9 mouse cellular contexts compared by ENCODE assay signal in the genomic region with DNA sequence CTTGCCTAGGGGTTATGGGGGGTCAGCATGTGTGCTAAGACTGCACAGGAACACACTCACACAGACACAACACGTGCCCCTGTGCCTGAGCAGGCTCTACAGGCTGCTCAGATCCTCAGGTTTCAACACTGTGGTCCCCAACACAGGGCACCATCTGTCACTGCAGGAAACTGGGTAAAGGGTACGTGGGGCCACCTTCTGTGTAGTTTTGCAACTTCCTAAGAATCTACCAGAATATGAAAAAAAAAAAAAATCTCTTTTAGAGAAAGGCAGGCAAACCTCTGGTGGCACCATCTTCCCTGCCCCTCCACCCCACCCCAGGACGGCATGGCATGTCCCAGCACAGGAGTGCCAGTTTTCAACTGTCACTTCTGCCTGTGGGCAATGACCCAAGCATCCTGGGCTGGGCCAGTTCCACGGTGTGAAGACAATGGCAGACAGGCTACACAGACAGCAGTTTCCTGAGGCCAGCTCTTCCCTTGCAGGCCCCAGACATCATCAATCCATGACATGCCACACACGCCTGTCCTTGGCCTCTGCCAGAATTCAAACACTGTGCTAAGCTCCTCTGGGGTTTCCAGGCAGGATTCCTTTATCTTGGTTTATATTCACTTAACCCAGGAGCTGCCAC. TPM values are rescaled to one million over a fixed set of nuclear protein-coding genes. Genes with fewer than 3 reads are reported as not detected.
A peak's percentile ranks its signal among the peaks of the same experiment; 100 is the strongest.
DNase-seq lines count a peak whose midpoint lies in the region; ATAC-seq lines count a peak whose summit lies in the region.
"Had no signal": no experiment of that assay in that cellular context is flagged by ENCODE, and none has a peak within 500 bp of the region (broad histone marks: within the 10 kb centered on the region; RNA-seq: fewer than 3 reads in every experiment).

No protein-coding gene starts in this region.

- H3K27me3 ChIP-seq in forebrain, embryonic 12.5 days = no peaks in the 10 kb centered on the region
- H3K27me3 ChIP-seq in forebrain, embryonic 16.5 days (replicated peaks; ENCODE audit: control insufficient read depth, insufficient read depth, low read length) = no peaks in the 10 kb centered on the region
- H3K27me3 ChIP-seq in hindbrain, embryonic 14.5 days (ENCODE audit: control insufficient read depth, insufficient read depth, low read length) = no peaks in the 10 kb centered on the region
- H3K27me3 ChIP-seq in stomach, embryonic 16.5 days (ENCODE audit: control insufficient read depth, insufficient read depth, low read length) = no peaks in the 10 kb centered on the region

- H3K4me1 ChIP-seq in forebrain, embryonic 12.5 days = peaks cover 21% of the 10 kb centered on the region
- H3K4me1 ChIP-seq in forebrain, embryonic 16.5 days (replicated peaks; ENCODE audit: control insufficient read depth, insufficient read depth, low read length) = peaks cover 10% of the 10 kb centered on the region
- peaks cover 21% of the 10 kb centered on the region; the same call in 1 of the 2 replicates for H3K4me1 ChIP-seq in hindbrain, embryonic 14.5 days (replicated peaks; ENCODE audit: control insufficient read depth, insufficient read depth, low read length)
- peaks cover 12% of the 10 kb centered on the region for H3K4me1 ChIP-seq in stomach, embryonic 16.5 days (ENCODE audit: control insufficient read depth, insufficient read depth, low read length)

- ATAC-seq in forebrain, embryonic 12.5 days (ENCODE audit: low FRiP score) = no peak
- ATAC-seq in forebrain, embryonic 16.5 days = no peak
- peak; percentile 37; the same call in 1 of the 2 replicates for ATAC-seq in hindbrain, embryonic 14.5 days (ENCODE audit: low FRiP score)
- ATAC-seq in stomach, embryonic 16.5 days (ENCODE audit: insufficient read depth, low FRiP score) = no peak

- H3K4me3 ChIP-seq in forebrain, embryonic 12.5 days (replicated peaks) = no peak overlapping the region
- H3K4me3 ChIP-seq in forebrain, embryonic 16.5 days (replicated peaks; ENCODE audit: low read length) = no peak overlapping the region
- no peak overlapping the region for H3K4me3 ChIP-seq in hindbrain, embryonic 14.5 days (replicated peaks; ENCODE audit: low read length)
- H3K4me3 ChIP-seq in stomach, embryonic 16.5 days (replicated peaks; ENCODE audit: low read length) = no peak overlapping the region
- H3K4me3 ChIP-seq: myocyte had no signal

- peak; percentile 48 to 51 for DNase-seq in cerebellum, adult 18-20 months
- no peak for DNase-seq in hindbrain, embryonic 14.5 days (ENCODE audit: low spot score)
- peak; percentile 84 for DNase-seq in lung, postnatal 10 days
- DNase-seq in embryo, embryonic 11 days = no peak
- no peak for DNase-seq in retina, postnatal 1 day

- 0 out of 2 replicates have a peak overlapping the region, but pooled peaks have one; percentile 31 for H3K9ac ChIP-seq in forebrain, embryonic 12.5 days
- H3K9ac ChIP-seq in forebrain, embryonic 16.5 days (replicated peaks; ENCODE audit: low read depth, low read length) = no peak overlapping the region
- H3K9ac ChIP-seq in hindbrain, embryonic 14.5 days = 0 out of 2 replicates have a peak overlapping the region, but pooled peaks have one; percentile 20
- H3K9ac ChIP-seq in stomach, embryonic 16.5 days (ENCODE audit: low read length) = peak overlapping the region; percentile 31; the same call in 1 of the 2 replicates

- peak overlapping the region; percentile 27; the same call in 1 of the 2 replicates for H3K27ac ChIP-seq in forebrain, embryonic 12.5 days
- H3K27ac ChIP-seq in forebrain, embryonic 16.5 days (ENCODE audit: low read length) = no peak overlapping the region
- H3K27ac ChIP-seq in hindbrain, embryonic 14.5 days = peak overlapping the region; percentile 49; the same call in 1 of the 2 replicates
- H3K27ac ChIP-seq in stomach, embryonic 16.5 days (ENCODE audit: low read length) = no peak overlapping the region

- WGBS in forebrain, embryonic 12.5 days = 61% methylated on average over 5 of the region's 5 CpGs
- 53% methylated on average over 5 of the region's 5 CpGs for WGBS in forebrain, embryonic 16.5 days
- WGBS in hindbrain, embryonic 14.5 days = 32% methylated on average over 5 of the region's 5 CpGs
- 43% methylated on average over 5 of the region's 5 CpGs for WGBS in stomach, embryonic 16.5 days

- peaks cover 8% of the 10 kb centered on the region for H3K36me3 ChIP-seq in forebrain, embryonic 12.5 days (replicated peaks)
- H3K36me3 ChIP-seq in forebrain, embryonic 16.5 days (ENCODE audit: control insufficient read depth, insufficient read depth) = no peaks in the 10 kb centered on the region
- H3K36me3 ChIP-seq in hindbrain, embryonic 14.5 days (replicated peaks; ENCODE audit: control insufficient read depth, insufficient read depth) = peaks cover 8% of the 10 kb centered on the region; the same call in 1 of the 2 replicates
- H3K36me3 ChIP-seq in stomach, embryonic 16.5 days (ENCODE audit: control insufficient read depth, insufficient read depth, low read length) = no peaks in the 10 kb centered on the region

- no peaks in the 10 kb centered on the region for H3K9me3 ChIP-seq in forebrain, embryonic 12.5 days
- H3K9me3 ChIP-seq in forebrain, embryonic 16.5 days (ENCODE audit: control insufficient read depth, low read length) = no peaks in the 10 kb centered on the region
- H3K9me3 ChIP-seq in hindbrain, embryonic 14.5 days (ENCODE audit: control insufficient read depth, low read length) = no peaks in the 10 kb centered on the region
- no peaks in the 10 kb centered on the region for H3K9me3 ChIP-seq in stomach, embryonic 16.5 days (replicated peaks; ENCODE audit: control insufficient read depth, low read length)

- no peak overlapping the region for H3K4me2 ChIP-seq in forebrain, embryonic 12.5 days
- H3K4me2 ChIP-seq in forebrain, embryonic 16.5 days (ENCODE audit: low read length) = no peak overlapping the region
- no peak overlapping the region for H3K4me2 ChIP-seq in hindbrain, embryonic 14.5 days (replicated peaks)
- H3K4me2 ChIP-seq in stomach, embryonic 16.5 days (ENCODE audit: low read depth, low read length) = no peak overlapping the region

RNA-seq across cellular contexts. Expression of gene 3110082I17Rik, which starts 11.1 kb away (rescaled TPM):
- 28.3 and 30.6 TPM in 2 replicates for polyA plus RNA-seq in forebrain, embryonic 12.5 days (2016; fragmentation: Nextera tagmentation; extraction: Ambion mirVana)
- 21.4 and 22.7 TPM in 2 replicates for polyA plus RNA-seq in forebrain, embryonic 16.5 days (2015; fragmentation: Nextera tagmentation; extraction: Ambion mirVana)
- polyA plus RNA-seq in hindbrain, embryonic 14.5 days (2014; fragmentation: Nextera tagmentation; extraction: Ambion mirVana) = 12.7 and 13.6 TPM in 2 replicates
- 35.2 and 35.7 TPM in 2 replicates for polyA plus RNA-seq in stomach, embryonic 16.5 days (2015; fragmentation: Nextera tagmentation; extraction: Ambion mirVana)

RNA-seq across cellular contexts. Expression of gene Gper1, which starts 26.3 kb away (rescaled TPM):
- 4.1 and 5.2 TPM in 2 replicates for polyA plus RNA-seq in forebrain, embryonic 12.5 days (2016; fragmentation: Nextera tagmentation; extraction: Ambion mirVana)
- 8.7 and 9.0 TPM in 2 replicates for polyA plus RNA-seq in forebrain, embryonic 16.5 days (2015; fragmentation: Nextera tagmentation; extraction: Ambion mirVana)
- 7.5 TPM in 2 replicates for polyA plus RNA-seq in hindbrain, embryonic 14.5 days (2014; fragmentation: Nextera tagmentation; extraction: Ambion mirVana)
- 2.9 and 3.6 TPM in 2 replicates for polyA plus RNA-seq in stomach, embryonic 16.5 days (2015; fragmentation: Nextera tagmentation; extraction: Ambion mirVana)

RNA-seq across cellular contexts. Expression of gene Zfand2a, which starts 35.1 kb away (rescaled TPM):
- polyA plus RNA-seq in forebrain, embryonic 12.5 days (2016; fragmentation: Nextera tagmentation; extraction: Ambion mirVana) = 10.4 and 12.9 TPM in 2 replicates
- polyA plus RNA-seq in forebrain, embryonic 16.5 days (2015; fragmentation: Nextera tagmentation; extraction: Ambion mirVana) = 18.8 and 21.4 TPM in 2 replicates
- polyA plus RNA-seq in hindbrain, embryonic 14.5 days (2014; fragmentation: Nextera tagmentation; extraction: Ambion mirVana) = 13.9 and 15.9 TPM in 2 replicates
- polyA plus RNA-seq in stomach, embryonic 16.5 days (2015; fragmentation: Nextera tagmentation; extraction: Ambion mirVana) = 7.1 and 8.2 TPM in 2 replicates

RNA-seq across cellular contexts. Expression of gene C130050O18Rik, which starts 44.2 kb away (rescaled TPM):
- 0.10 and 0.22 TPM in 2 replicates for polyA plus RNA-seq in forebrain, embryonic 12.5 days (2016; fragmentation: Nextera tagmentation; extraction: Ambion mirVana)
- 0.21 and 0.37 TPM in 2 replicates for polyA plus RNA-seq in forebrain, embryonic 16.5 days (2015; fragmentation: Nextera tagmentation; extraction: Ambion mirVana)
- 0.26 and 0.32 TPM in 2 replicates for polyA plus RNA-seq in hindbrain, embryonic 14.5 days (2014; fragmentation: Nextera tagmentation; extraction: Ambion mirVana)
- polyA plus RNA-seq in stomach, embryonic 16.5 days (2015; fragmentation: Nextera tagmentation; extraction: Ambion mirVana) = 0.80 and 1.2 TPM in 2 replicates

Comparison
In these comparisons a context has a peak if more than half of its experiments do, and no peak if none do; other contexts are left out.
1. H3K27ac ChIP-seq: peak in forebrain, embryonic 12.5 days (single experiment) and hindbrain, embryonic 14.5 days (single experiment); none in forebrain, embryonic 16.5 days (single experiment) and stomach, embryonic 16.5 days (single experiment).
2. DNase-seq: peak in cerebellum, adult 18-20 months (2 of 2) and lung, postnatal 10 days (single experiment); none in hindbrain, embryonic 14.5 days (single experiment), embryo, embryonic 11 days (single experiment) and retina, postnatal 1 day (single experiment).